Mouse (Mus musculus): Measurements from ENCODE around the gene Nap1l5. TPM values are rescaled to one million over a fixed set of nuclear protein-coding genes. Genes with fewer than 3 reads are reported as not detected.
A peak's percentile ranks its signal among the peaks of the same experiment; 100 is the strongest.

The Nap1l5 gene
- polyA plus RNA-seq, 1 experiment = 113 TPM

DNA sequence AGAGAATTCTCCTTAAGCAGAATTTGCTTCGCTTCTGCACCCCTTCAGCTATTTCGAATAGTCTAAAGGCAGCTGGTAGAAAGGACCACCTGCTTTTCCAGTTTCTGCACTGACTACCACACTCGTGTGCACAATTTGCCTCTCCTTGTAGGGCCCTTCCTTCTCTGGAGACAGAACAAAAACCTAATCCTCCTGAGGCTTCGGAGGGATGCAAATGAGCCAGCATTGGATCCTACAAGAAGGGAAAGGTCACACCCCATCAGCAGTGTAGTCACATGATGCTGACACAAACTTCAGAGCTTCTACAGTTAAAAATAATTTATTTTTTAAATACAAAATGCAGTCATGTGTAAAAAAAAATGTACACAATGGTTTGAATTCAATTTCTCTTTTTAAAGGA, 24.3 kb upstream of the Nap1l5 start:
- peak; percentile 20 for DNase-seq (ENCODE audit: low read depth)
- TF ChIP-seq CTCF (IDR thresholded peaks at IDR 0.05; ENCODE audit: borderline replicate concordance, extremely low read depth, insufficient read depth, insufficient read length) (no peak), POLR2A (IDR thresholded peaks at IDR 0.05; ENCODE audit: borderline replicate concordance, extremely low read depth, insufficient read depth, insufficient read length, poor library complexity, severe bottlenecking) (no peak)

DNA sequence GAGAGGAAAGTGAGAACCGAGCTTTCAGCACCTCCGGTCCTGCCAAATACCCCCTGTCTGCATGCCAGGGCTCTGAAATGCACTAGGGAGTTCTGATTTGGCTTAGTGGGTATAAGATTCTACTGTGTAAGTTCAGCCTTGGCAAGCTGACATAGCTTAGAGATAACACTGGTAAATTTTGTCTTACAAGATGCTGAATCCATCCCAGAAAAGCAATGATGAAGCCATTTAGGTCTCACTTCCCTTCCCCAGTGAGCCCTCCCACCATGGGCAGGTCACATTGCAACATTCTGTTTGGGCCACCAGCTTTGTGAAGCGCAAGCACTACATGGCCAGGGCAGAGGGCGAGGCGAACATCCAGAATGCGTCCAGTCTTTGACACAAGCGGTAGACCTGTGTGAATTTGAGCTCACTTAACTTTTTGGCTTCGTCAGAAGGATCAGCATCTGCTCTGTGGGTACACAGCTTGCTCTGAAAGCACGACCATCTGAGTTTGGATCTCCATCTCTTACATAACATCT, 23.1 kb upstream of the Nap1l5 start:
- peak; percentile 88 for DNase-seq (ENCODE audit: low read depth)
- TF ChIP-seq CTCF (IDR thresholded peaks at IDR 0.05; ENCODE audit: borderline replicate concordance, extremely low read depth, insufficient read depth, insufficient read length) (no peak), POLR2A (IDR thresholded peaks at IDR 0.05; ENCODE audit: borderline replicate concordance, extremely low read depth, insufficient read depth, insufficient read length, poor library complexity, severe bottlenecking) (no peak)

DNA sequence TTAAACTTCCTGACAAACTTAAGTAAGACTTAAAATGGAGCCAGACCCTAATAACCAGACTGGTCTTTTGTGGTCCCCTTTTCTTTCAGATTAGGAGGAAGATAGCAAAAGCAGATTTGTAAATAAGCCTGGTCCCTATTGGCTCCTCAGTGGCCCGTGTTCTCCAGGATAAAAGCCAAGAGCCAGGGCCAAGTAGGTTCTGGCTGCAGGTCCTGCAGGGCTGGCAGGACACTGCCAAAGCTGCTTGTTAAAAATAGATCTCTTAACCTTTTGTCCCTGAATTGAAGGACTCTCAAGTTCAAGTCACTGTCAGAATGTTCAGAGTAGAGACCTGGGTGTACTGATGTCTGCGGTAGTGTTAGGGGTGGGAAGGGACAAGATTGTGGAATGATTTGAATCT, 21.0 kb upstream of the Nap1l5 start:
- no peak for DNase-seq (ENCODE audit: low read depth)
- TF ChIP-seq CTCF (IDR thresholded peaks at IDR 0.05; ENCODE audit: borderline replicate concordance, extremely low read depth, insufficient read depth, insufficient read length) (no peak), POLR2A (IDR thresholded peaks at IDR 0.05; ENCODE audit: borderline replicate concordance, extremely low read depth, insufficient read depth, insufficient read length, poor library complexity, severe bottlenecking) (no peak)

DNA sequence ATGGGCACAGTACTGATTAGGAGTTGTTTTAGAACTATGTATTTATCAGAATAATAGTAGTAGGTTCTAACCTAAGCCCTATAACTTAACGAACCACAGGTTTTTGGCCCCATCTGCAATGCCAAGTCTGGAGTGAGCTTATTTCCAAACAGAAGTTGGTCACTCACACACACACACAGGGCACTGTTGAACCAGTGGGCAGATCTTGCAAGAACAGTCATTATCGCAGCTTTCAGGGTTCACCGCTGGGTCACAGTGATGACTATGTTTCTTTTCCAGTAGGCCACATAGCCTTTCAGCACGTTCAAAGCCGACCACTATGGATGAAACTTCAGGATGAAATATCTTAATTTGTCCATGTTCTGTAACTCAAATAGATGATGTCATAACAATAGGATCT, 15.6 kb upstream of the Nap1l5 start:
- no peak for DNase-seq (ENCODE audit: low read depth)
- TF ChIP-seq CTCF (IDR thresholded peaks at IDR 0.05; ENCODE audit: borderline replicate concordance, extremely low read depth, insufficient read depth, insufficient read length) (no peak), POLR2A (IDR thresholded peaks at IDR 0.05; ENCODE audit: borderline replicate concordance, extremely low read depth, insufficient read depth, insufficient read length, poor library complexity, severe bottlenecking) (no peak)

DNA sequence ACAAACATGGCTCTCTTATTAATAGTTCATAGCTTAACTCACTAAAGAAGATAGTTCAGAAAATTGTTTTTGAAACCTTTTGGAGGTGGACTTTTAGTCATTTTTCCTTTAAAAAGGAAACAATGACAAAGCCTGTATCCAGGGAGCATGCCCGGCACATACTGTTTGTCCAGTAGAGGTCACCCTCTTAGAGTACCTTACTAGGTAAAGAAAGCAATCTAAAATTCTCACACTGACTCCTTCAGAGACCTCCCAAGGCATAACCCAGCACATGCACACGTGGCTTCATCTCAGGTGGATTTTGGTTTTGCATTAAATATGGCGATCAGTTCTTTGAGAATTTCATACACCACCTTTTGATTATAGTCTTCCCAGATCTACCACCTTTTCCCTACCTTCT, 14.7 kb upstream of the Nap1l5 start:
- peak; percentile 33 for DNase-seq (ENCODE audit: low read depth)
- TF ChIP-seq POLR2A (IDR thresholded peaks at IDR 0.05; ENCODE audit: borderline replicate concordance, extremely low read depth, insufficient read depth, insufficient read length, poor library complexity, severe bottlenecking) = no peak
- peak; percentile 30; the same call in 1 of the 2 replicates for TF ChIP-seq CTCF (IDR thresholded peaks at IDR 0.05; ENCODE audit: borderline replicate concordance, extremely low read depth, insufficient read depth, insufficient read length)

DNA sequence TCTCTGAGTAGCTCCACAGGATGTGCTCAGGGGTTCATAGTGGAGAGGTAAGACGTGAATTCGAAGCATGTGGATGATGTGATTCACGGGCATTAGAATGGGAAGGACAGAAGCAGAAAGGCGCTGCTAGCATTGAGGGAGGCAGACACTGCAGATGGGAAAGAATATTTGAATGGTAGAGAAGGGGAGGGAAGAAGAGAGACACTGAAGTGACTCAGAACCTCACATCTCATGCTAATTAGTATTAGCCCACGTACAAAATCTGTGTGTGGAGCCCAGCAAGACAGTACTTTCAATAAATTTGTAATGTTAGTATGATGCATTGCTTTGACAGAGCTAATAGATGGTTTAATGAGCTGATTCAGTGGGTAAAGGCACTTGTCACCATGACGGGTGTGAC, 13.9 kb upstream of the Nap1l5 start:
- TF ChIP-seq CTCF (IDR thresholded peaks at IDR 0.05; ENCODE audit: borderline replicate concordance, extremely low read depth, insufficient read depth, insufficient read length) = no peak
- TF ChIP-seq POLR2A (IDR thresholded peaks at IDR 0.05; ENCODE audit: borderline replicate concordance, extremely low read depth, insufficient read depth, insufficient read length, poor library complexity, severe bottlenecking) = no peak
- DNase-seq (ENCODE audit: low read depth) = no peak

DNA sequence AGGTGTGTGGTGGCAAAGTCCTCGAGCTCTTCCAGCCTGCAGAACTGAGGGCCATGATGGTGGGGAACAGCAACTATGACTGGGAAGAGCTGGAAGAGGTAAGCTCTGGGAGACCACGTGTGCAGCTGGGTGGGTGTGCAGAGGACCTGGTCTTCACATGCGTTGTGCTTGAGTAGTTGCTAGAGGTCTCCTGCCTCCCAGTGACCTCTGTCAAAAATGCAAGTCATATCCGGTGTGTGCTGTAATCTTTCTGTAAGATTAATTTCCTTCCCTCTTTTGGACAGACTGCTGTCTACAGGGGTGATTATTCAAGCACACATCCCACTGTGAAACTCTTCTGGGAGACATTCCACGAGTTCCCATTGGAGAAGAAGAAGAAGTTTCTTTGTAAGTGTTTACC, 9.6 kb upstream of the Nap1l5 start:
- no peak for DNase-seq (ENCODE audit: low read depth)
- TF ChIP-seq POLR2A (IDR thresholded peaks at IDR 0.05; ENCODE audit: borderline replicate concordance, extremely low read depth, insufficient read depth, insufficient read length, poor library complexity, severe bottlenecking) (no peak), CTCF (IDR thresholded peaks at IDR 0.05; ENCODE audit: borderline replicate concordance, extremely low read depth, insufficient read depth, insufficient read length) (no peak)

DNA sequence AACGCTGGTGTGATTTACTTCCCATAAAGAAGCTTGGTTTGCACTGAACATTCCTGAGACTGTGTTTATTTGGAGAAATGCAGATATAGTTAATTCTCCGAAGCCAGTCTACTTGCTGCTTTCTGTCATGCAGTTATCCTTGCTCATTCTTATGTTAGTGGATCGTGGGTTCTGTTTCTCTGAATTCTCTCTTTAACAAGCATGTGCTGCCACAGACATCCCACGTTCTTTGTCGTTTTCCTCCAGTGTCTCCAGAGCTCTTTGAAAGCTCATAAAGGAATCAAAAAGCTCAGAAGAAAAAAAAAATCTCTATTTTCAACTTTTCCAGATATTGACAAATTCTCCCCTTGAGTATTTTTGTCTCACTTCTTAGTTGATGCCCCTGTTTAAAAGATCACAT, 7.1 kb upstream of the Nap1l5 start:
- TF ChIP-seq CTCF (IDR thresholded peaks at IDR 0.05; ENCODE audit: borderline replicate concordance, extremely low read depth, insufficient read depth, insufficient read length) (no peak), POLR2A (IDR thresholded peaks at IDR 0.05; ENCODE audit: borderline replicate concordance, extremely low read depth, insufficient read depth, insufficient read length, poor library complexity, severe bottlenecking) (no peak)
- no peak for DNase-seq (ENCODE audit: low read depth)

DNA sequence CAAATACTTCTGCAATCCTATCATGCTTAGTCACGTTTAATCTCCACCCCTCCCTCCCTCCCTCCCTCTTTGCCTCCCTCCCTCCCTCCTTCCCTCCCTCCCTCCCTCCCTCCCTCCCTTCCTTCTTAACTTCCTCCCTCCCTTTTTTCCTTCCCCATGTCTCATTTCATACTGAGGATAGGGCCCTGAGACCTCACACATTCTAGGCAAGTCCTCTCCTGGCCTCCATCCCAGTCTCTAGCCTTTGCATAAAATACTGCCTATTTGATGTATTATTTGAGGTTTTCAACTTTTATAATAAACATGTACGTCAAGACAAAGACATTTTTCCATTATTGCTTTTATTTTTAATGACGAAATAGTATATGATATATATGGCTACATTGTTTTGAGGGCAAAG, 6.7 kb upstream of the Nap1l5 start:
- DNase-seq (ENCODE audit: low read depth) = no peak
- TF ChIP-seq CTCF (IDR thresholded peaks at IDR 0.05; ENCODE audit: borderline replicate concordance, extremely low read depth, insufficient read depth, insufficient read length) (no peak), POLR2A (IDR thresholded peaks at IDR 0.05; ENCODE audit: borderline replicate concordance, extremely low read depth, insufficient read depth, insufficient read length, poor library complexity, severe bottlenecking) (no peak)

DNA sequence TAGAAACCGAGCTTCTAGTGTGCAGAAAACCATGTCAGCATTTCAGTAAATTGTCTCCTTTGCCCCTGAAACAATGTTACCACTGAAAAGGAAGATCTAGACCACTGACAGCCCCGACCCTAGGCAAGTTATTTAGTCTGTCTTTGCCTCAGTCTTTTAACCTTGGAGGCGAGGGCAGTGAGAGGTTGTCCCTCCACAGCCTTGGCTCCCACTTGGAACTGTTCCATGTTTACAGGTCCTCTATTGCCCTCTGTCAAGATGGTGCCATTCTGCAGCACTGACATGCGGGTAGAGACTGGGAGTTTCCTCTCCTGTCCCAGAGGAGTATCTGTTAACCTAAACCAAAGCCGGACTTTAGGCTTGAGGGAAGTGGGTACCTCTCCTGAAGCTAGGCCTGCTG, 6.0 kb upstream of the Nap1l5 start:
- DNase-seq (ENCODE audit: low read depth) = no peak
- TF ChIP-seq POLR2A (IDR thresholded peaks at IDR 0.05; ENCODE audit: borderline replicate concordance, extremely low read depth, insufficient read depth, insufficient read length, poor library complexity, severe bottlenecking) = no peak
- no peak for TF ChIP-seq CTCF (IDR thresholded peaks at IDR 0.05; ENCODE audit: borderline replicate concordance, extremely low read depth, insufficient read depth, insufficient read length)

DNA sequence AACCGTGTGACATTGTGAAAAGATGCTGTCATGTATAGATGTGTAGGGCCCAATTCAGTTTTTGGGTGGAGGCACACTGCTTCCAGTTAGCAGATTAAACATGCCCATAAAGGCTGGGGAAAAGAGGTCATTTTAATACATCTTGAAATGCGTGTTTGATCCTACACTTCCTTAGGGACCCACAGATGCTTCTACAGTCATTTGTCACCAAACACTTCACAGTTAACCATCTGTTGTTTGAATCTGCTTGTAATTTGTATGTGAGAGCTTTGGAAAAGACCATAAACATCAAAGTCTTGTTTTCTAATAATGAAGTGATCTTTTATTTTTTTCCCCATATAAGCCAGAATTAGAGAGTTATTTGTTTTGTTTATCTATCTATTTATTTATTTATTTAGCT, 915 bp upstream of the Nap1l5 start:
- DNase-seq (ENCODE audit: low read depth) = peak; percentile 53
- TF ChIP-seq POLR2A (IDR thresholded peaks at IDR 0.05; ENCODE audit: borderline replicate concordance, extremely low read depth, insufficient read depth, insufficient read length, poor library complexity, severe bottlenecking) (no peak), CTCF (IDR thresholded peaks at IDR 0.05; ENCODE audit: borderline replicate concordance, extremely low read depth, insufficient read depth, insufficient read length) (no peak)

DNA sequence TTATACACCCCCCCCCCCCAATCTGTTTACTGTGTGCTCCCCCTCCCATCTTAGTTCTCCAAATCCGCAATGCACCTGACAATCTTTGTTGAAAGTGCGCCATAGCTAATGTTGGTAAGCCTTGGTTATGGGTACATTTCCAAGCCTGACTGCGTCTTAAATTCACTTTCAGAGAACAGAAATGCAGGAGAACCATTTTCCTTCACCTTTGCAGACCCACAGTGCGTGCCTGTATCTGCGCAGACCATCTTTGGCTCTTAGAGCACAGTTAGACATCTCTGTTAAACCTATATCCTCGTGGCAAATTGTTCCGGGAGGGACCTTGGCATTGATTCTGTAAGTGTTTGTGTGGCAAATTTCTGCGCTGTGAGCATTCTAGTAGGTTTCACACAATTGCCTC, 460 bp upstream of the Nap1l5 start:
- no peak for DNase-seq (ENCODE audit: low read depth)
- TF ChIP-seq CTCF (IDR thresholded peaks at IDR 0.05; ENCODE audit: borderline replicate concordance, extremely low read depth, insufficient read depth, insufficient read length) (no peak), POLR2A (IDR thresholded peaks at IDR 0.05; ENCODE audit: borderline replicate concordance, extremely low read depth, insufficient read depth, insufficient read length, poor library complexity, severe bottlenecking) (no peak)

All from brain, embryonic 14.5 days (tissue).